Mouse (Mus musculus): Measurements from ENCODE around the gene Gm28553. TPM values are rescaled to one million over a fixed set of nuclear protein-coding genes. Genes with fewer than 3 reads are reported as not detected.
"Not testable (repeated sequence)": the region's sequence is repeated elsewhere in the genome, so short reads cannot be mapped to it uniquely, and the experiment has no call there.

The Gm28553 gene
- polyA plus RNA-seq (2015; fragmentation: Nextera tagmentation; extraction: Ambion mirVana) = not detected in 2 replicates

- no CpG with 5 or more reads among the region's 5 CpGs for WGBS
- H3K4me2 ChIP-seq; H3K36me3 ChIP-seq; H3K9me3 ChIP-seq; H3K27me3 ChIP-seq; H3K27ac ChIP-seq; H3K4me1 ChIP-seq; H3K4me3 ChIP-seq; ATAC-seq (ENCODE audit: insufficient number of reproducible peaks, insufficient read depth, low FRiP score, low TSS enrichment, low read depth); H3K9ac ChIP-seq: not testable (repeated sequence)
These were observed at the start of gene Gm28553 for GRCm38 (mm10) chrY:48856197-48856596. TSS of gene Gm28553 (plus strand) at chrY:48856497.

Data from embryonic facial prominence, embryonic 13.5 days (tissue).